Mouse (Mus musculus) midbrain, embryonic 13.5 days (tissue): ENCODE measurements around the gene Tfrc. TPM values are rescaled to one million over a fixed set of nuclear protein-coding genes. Genes with fewer than 3 reads are reported as not detected.

Experiments used
- ATAC-seq: fragments of 200-750 bp; cut with Nextera tagmentation; 2 replicates; pipeline ENCODE4 v1.8.0; 2017; ENCODE audit warnings: mild to moderate bottlenecking, moderate TSS enrichment, moderate library complexity
- H3K27ac ChIP-seq: fragments of 300-500 bp; sonication (generic); 2 replicates; pipeline ENCODE4 v1.5.1; 2015; ENCODE audit warnings: inconsistent platforms, mild to moderate bottlenecking, moderate library complexity
- H3K27me3 ChIP-seq: fragments of 300-500 bp; sonication (generic); 2 replicates; pipeline ENCODE4 v1.6.1; 2015; ENCODE audit warnings: mild to moderate bottlenecking, inconsistent platforms
- H3K36me3 ChIP-seq: fragments of 300-500 bp; sonication (generic); 2 replicates; pipeline ENCODE4 v1.6.1; 2015; ENCODE audit warnings: mild to moderate bottlenecking, inconsistent platforms
- H3K4me1 ChIP-seq: fragments of 300-500 bp; sonication (generic); replicated peaks from 2 replicates; pipeline ENCODE4 v1.6.1; 2015; ENCODE audit warnings: inconsistent platforms
- H3K4me2 ChIP-seq: fragments of 300-500 bp; sonication (generic); replicated peaks from 2 replicates; pipeline ENCODE4 v1.6.1; 2015; ENCODE audit warnings: moderate library complexity, mild to moderate bottlenecking, inconsistent platforms
- H3K4me3 ChIP-seq: fragments of 300-500 bp; sonication (generic); replicated peaks from 2 replicates; pipeline ENCODE4 v1.5.1; 2015; ENCODE audit warnings: mild to moderate bottlenecking, inconsistent platforms
- H3K9ac ChIP-seq: fragments of 300-500 bp; sonication (generic); replicated peaks from 2 replicates; pipeline ENCODE4 v1.6.1; 2015; ENCODE audit warnings: mild to moderate bottlenecking, inconsistent platforms
- H3K9me3 ChIP-seq: fragments of 300-500 bp; sonication (generic); 2 replicates; pipeline ENCODE4 v1.6.1; 2016; ENCODE audit warnings: mild to moderate bottlenecking, inconsistent platforms
- WGBS: fragments of 180-500 bp; shearing (Covaris S2); methylation state at CpG from one replicate; pipeline ENCODE4 v1.1.7; 2015; 5-methylcytosine and 5-hydroxymethylcytosine counted together
- polyA plus RNA-seq: library from polyadenylated mRNA; unstranded; fragments of >200 nt; fragmentation: Nextera tagmentation; extraction: Ambion mirVana; gene quantifications from 2 replicates; pipeline ENCODE4 v1.2.1, GENCODE M21; 2015

Gene Tfrc
- polyA plus RNA-seq, result 35.8 and 45.9 TPM in 2 replicates

GRCm38 (mm10) chr16:32608712-32609400 lies at the start of gene Tfrc:
Gene Tfrc, plus strand, starts transcription at chr16:32608920.
- Histone ChIP-seq H3K9me3 (no peaks in the 10 kb centered on the region), H3K9ac (peak within 1 kb of the TSS; percentile 89), H3K4me1 (peaks cover 21% of the 10 kb centered on the region), H3K27ac (peak within 1 kb of the TSS; percentile 95), H3K4me2 (peak within 1 kb of the TSS; percentile 70), H3K27me3 (peaks cover 15% of the 10 kb centered on the region), H3K4me3 (peak within 1 kb of the TSS; percentile 88), H3K36me3 (no peaks in the 10 kb centered on the region)
- WGBS, result under 1% methylated on average over 72 of the region's 73 CpGs
- ATAC-seq, result peak; percentile 100

GRCm38 (mm10) chr16:32559493-32559892 lies 49.2 kb upstream of the Tfrc start:
- no peak for ATAC-seq
- H3K9me3 ChIP-seq, result no peaks in the 10 kb centered on the region
- H3K9ac ChIP-seq, result no peak overlapping the region
- H3K4me3 ChIP-seq, result no peak overlapping the region
- H3K4me1 ChIP-seq, result no peaks in the 10 kb centered on the region
- H3K27ac ChIP-seq, result no peak overlapping the region
- no peak overlapping the region for H3K4me2 ChIP-seq
- no peaks in the 10 kb centered on the region for H3K36me3 ChIP-seq
- no peaks in the 10 kb centered on the region for H3K27me3 ChIP-seq
- 73% methylated on average over 4 of the region's 4 CpGs for WGBS

- Histone ChIP-seq H3K27ac (no peak overlapping the region), H3K4me2 (no peak overlapping the region), H3K27me3 (no peaks in the 10 kb centered on the region), H3K4me1 (no peaks in the 10 kb centered on the region), H3K9ac (no peak overlapping the region), H3K36me3 (no peaks in the 10 kb centered on the region), H3K4me3 (no peak overlapping the region), H3K9me3 (no peaks in the 10 kb centered on the region)
- WGBS, result 83% methylated on average over 5 of the region's 5 CpGs
- ATAC-seq, result no peak
Measured at GRCm38 (mm10) chr16:32563056-32563793, 45.5 kb upstream of the Tfrc start.

- no peak overlapping the region for H3K9ac ChIP-seq
- H3K27me3 ChIP-seq, result no peaks in the 10 kb centered on the region
- no peaks in the 10 kb centered on the region for H3K36me3 ChIP-seq
- H3K27ac ChIP-seq, result no peak overlapping the region
- WGBS, result 67% methylated on average over 4 of the region's 4 CpGs
- no peaks in the 10 kb centered on the region for H3K9me3 ChIP-seq
- H3K4me2 ChIP-seq, result no peak overlapping the region
- ATAC-seq, result no peak
- H3K4me1 ChIP-seq, result no peaks in the 10 kb centered on the region
- H3K4me3 ChIP-seq, result no peak overlapping the region
Measured at GRCm38 (mm10) chr16:32567282-32567681, 41.4 kb upstream of the Tfrc start.

GRCm38 (mm10) chr16:32568401-32568800 lies 40.3 kb upstream of the Tfrc start:
- no peaks in the 10 kb centered on the region for H3K4me1 ChIP-seq
- no peak for ATAC-seq
- no peak overlapping the region for H3K9ac ChIP-seq
- H3K9me3 ChIP-seq, result no peaks in the 10 kb centered on the region
- 70% methylated on average over 6 of the region's 6 CpGs for WGBS
- H3K4me3 ChIP-seq, result no peak overlapping the region
- no peaks in the 10 kb centered on the region for H3K36me3 ChIP-seq
- no peaks in the 10 kb centered on the region for H3K27me3 ChIP-seq
- no peak overlapping the region for H3K4me2 ChIP-seq
- no peak overlapping the region for H3K27ac ChIP-seq

GRCm38 (mm10) chr16:32570042-32570441 lies 38.7 kb upstream of the Tfrc start:
- no peaks in the 10 kb centered on the region for H3K9me3 ChIP-seq
- no peak overlapping the region for H3K4me3 ChIP-seq
- H3K27ac ChIP-seq, result no peak overlapping the region
- H3K36me3 ChIP-seq, result no peaks in the 10 kb centered on the region
- no peaks in the 10 kb centered on the region for H3K27me3 ChIP-seq
- H3K9ac ChIP-seq, result no peak overlapping the region
- H3K4me1 ChIP-seq, result no peaks in the 10 kb centered on the region
- no peak overlapping the region for H3K4me2 ChIP-seq
- no peak for ATAC-seq
- 91% methylated on average over 3 of the region's 3 CpGs for WGBS

- Histone ChIP-seq H3K27ac (no peak overlapping the region), H3K36me3 (no peaks in the 10 kb centered on the region), H3K9me3 (no peaks in the 10 kb centered on the region), H3K27me3 (no peaks in the 10 kb centered on the region), H3K4me2 (no peak overlapping the region), H3K4me3 (no peak overlapping the region), H3K9ac (no peak overlapping the region), H3K4me1 (no peaks in the 10 kb centered on the region)
- no peak for ATAC-seq
- WGBS, result 82% methylated on average over 4 of the region's 4 CpGs
Measured at GRCm38 (mm10) chr16:32572528-32572927, 36.2 kb upstream of the Tfrc start.

- 93% methylated on average over 4 of the region's 4 CpGs for WGBS
- Histone ChIP-seq H3K4me2 (no peak overlapping the region), H3K4me1 (no peaks in the 10 kb centered on the region), H3K36me3 (no peaks in the 10 kb centered on the region), H3K27me3 (no peaks in the 10 kb centered on the region), H3K9ac (no peak overlapping the region), H3K4me3 (no peak overlapping the region), H3K9me3 (no peaks in the 10 kb centered on the region), H3K27ac (no peak overlapping the region)
- ATAC-seq, result no peak
Measured at GRCm38 (mm10) chr16:32586482-32586881, 22.2 kb upstream of the Tfrc start.

GRCm38 (mm10) chr16:32588568-32588967 lies 20.2 kb upstream of the Tfrc start:
- WGBS, result 89% methylated on average over 3 of the region's 3 CpGs
- Histone ChIP-seq H3K9ac (no peak overlapping the region), H3K36me3 (no peaks in the 10 kb centered on the region), H3K27me3 (no peaks in the 10 kb centered on the region), H3K9me3 (no peaks in the 10 kb centered on the region), H3K4me3 (no peak overlapping the region), H3K4me1 (no peaks in the 10 kb centered on the region), H3K27ac (no peak overlapping the region), H3K4me2 (no peak overlapping the region)
- no peak for ATAC-seq

- H3K36me3 ChIP-seq, result no peaks in the 10 kb centered on the region
- H3K4me3 ChIP-seq, result no peak overlapping the region
- 66% methylated on average over 8 of the region's 8 CpGs for WGBS
- no peak overlapping the region for H3K9ac ChIP-seq
- H3K9me3 ChIP-seq, result no peaks in the 10 kb centered on the region
- H3K4me1 ChIP-seq, result no peaks in the 10 kb centered on the region
- ATAC-seq, result no peak
- H3K4me2 ChIP-seq, result no peak overlapping the region
- H3K27me3 ChIP-seq, result no peaks in the 10 kb centered on the region
- no peak overlapping the region for H3K27ac ChIP-seq
Measured at GRCm38 (mm10) chr16:32591521-32591920, 17.2 kb upstream of the Tfrc start.

- no peak for ATAC-seq
- Histone ChIP-seq H3K27ac (no peak overlapping the region), H3K4me1 (peaks cover 5% of the 10 kb centered on the region; the same call in 1 of the 2 replicates), H3K27me3 (no peaks in the 10 kb centered on the region), H3K9me3 (no peaks in the 10 kb centered on the region), H3K36me3 (no peaks in the 10 kb centered on the region), H3K4me3 (no peak overlapping the region), H3K9ac (no peak overlapping the region), H3K4me2 (no peak overlapping the region)
- 92% methylated on average over 5 of the region's 5 CpGs for WGBS
Measured at GRCm38 (mm10) chr16:32593283-32593805, 15.4 kb upstream of the Tfrc start.

GRCm38 (mm10) chr16:32593916-32594315 lies 14.8 kb upstream of the Tfrc start:
- H3K4me1 ChIP-seq, result peaks cover 5% of the 10 kb centered on the region; the same call in 1 of the 2 replicates
- ATAC-seq, result no peak
- H3K27ac ChIP-seq, result no peak overlapping the region
- H3K4me3 ChIP-seq, result no peak overlapping the region
- H3K36me3 ChIP-seq, result no peaks in the 10 kb centered on the region
- 80% methylated on average over 5 of the region's 5 CpGs for WGBS
- H3K9me3 ChIP-seq, result no peaks in the 10 kb centered on the region
- H3K9ac ChIP-seq, result no peak overlapping the region
- H3K4me2 ChIP-seq, result no peak overlapping the region
- H3K27me3 ChIP-seq, result no peaks in the 10 kb centered on the region
